ENCODE assay signal across 8 mouse cellular contexts in genomic region chr8:117898015-117898414, GRCm38 (mm10).
DNase-seq lines count a peak whose midpoint lies in the region; ATAC-seq and TF ChIP-seq lines count a peak whose summit lies in the region.

No protein-coding gene starts in this region.

- no peak for ATAC-seq in heart, embryonic 12.5 days (ENCODE audit: insufficient number of reproducible peaks, low FRiP score)
- ATAC-seq in common myeloid progenitor, adult 5-6 weeks (replicated peaks; ENCODE audit: low read depth, poor library complexity, severe bottlenecking) = 0 out of 2 replicates have a peak, but pooled peaks have one; percentile 25
- no peak for ATAC-seq in intestine, postnatal 0 days
- ATAC-seq in stomach, postnatal 0 days (ENCODE audit: low FRiP score, low TSS enrichment) = no peak

- H3K27ac ChIP-seq in heart, adult 2 months = no peak overlapping the region
- no peak overlapping the region for H3K27ac ChIP-seq in heart, embryonic 12.5 days (ENCODE audit: poor library complexity, severe bottlenecking)
- H3K27ac ChIP-seq in intestine, postnatal 0 days (ENCODE audit: low read depth, low read length) = no peak overlapping the region
- H3K27ac ChIP-seq in stomach, postnatal 0 days (replicated peaks) = no peak overlapping the region

- no peak overlapping the region for H3K9ac ChIP-seq in heart, adult 2 months (ENCODE audit: low read depth, low read length)
- H3K9ac ChIP-seq in heart, embryonic 12.5 days = no peak overlapping the region
- no peak overlapping the region for H3K9ac ChIP-seq in intestine, postnatal 0 days (ENCODE audit: low read depth, low read length)
- no peak overlapping the region for H3K9ac ChIP-seq in stomach, postnatal 0 days (ENCODE audit: low read length)

- H3K79me2 ChIP-seq in heart, adult 2 months (replicated peaks; ENCODE audit: control insufficient read depth, insufficient read depth, low read length) = no peaks in the 10 kb centered on the region

- H3K27me3 ChIP-seq in heart, adult 2 months (ENCODE audit: control insufficient read depth, insufficient read depth, low read length) = no peaks in the 10 kb centered on the region
- no peaks in the 10 kb centered on the region for H3K27me3 ChIP-seq in heart, embryonic 12.5 days (replicated peaks)
- H3K27me3 ChIP-seq in intestine, postnatal 0 days (replicated peaks; ENCODE audit: control insufficient read depth, insufficient read depth, low read length) = no peaks in the 10 kb centered on the region
- H3K27me3 ChIP-seq in stomach, postnatal 0 days (ENCODE audit: control insufficient read depth, insufficient read depth, low read length) = no peaks in the 10 kb centered on the region

- intact Hi-C loops in heart, adult 2 months (cut with DNase I) = loop anchor here (5.0 kb wide), 1 partner anchor 339 kb away; no protein-coding TSS in a partner anchor

- 76% methylated on average over 5 of the region's 5 CpGs for WGBS in heart, adult 2 months
- 68% methylated on average over 5 of the region's 5 CpGs for WGBS in heart, embryonic 12.5 days
- 79% methylated on average over 5 of the region's 5 CpGs for WGBS in intestine, postnatal 0 days
- WGBS in stomach, postnatal 0 days = 73% methylated on average over 5 of the region's 5 CpGs

- TF ChIP-seq POLR2A in heart, adult 2 months (IDR thresholded peaks at IDR 0.05; ENCODE audit: insufficient read depth, low read depth, low read length) = no peak

- TF ChIP-seq CTCF in heart, adult 2 months (IDR thresholded peaks at IDR 0.05) = peak; percentile 66
- peak; percentile 71 for TF ChIP-seq CTCF in intestine, postnatal 0 days (IDR thresholded peaks at IDR 0.05; ENCODE audit: low read depth)
- peak; percentile 72 for TF ChIP-seq CTCF in stomach, postnatal 0 days (IDR thresholded peaks at IDR 0.05; ENCODE audit: low read depth)

- no peak overlapping the region for H3K4me3 ChIP-seq in heart, adult 2 months
- no peak overlapping the region for H3K4me3 ChIP-seq in heart, embryonic 12.5 days
- H3K4me3 ChIP-seq in intestine, postnatal 0 days (ENCODE audit: low read depth, low read length) = no peak overlapping the region
- H3K4me3 ChIP-seq in stomach, postnatal 0 days (ENCODE audit: low read depth, low read length) = no peak overlapping the region

- no peaks in the 10 kb centered on the region for H3K4me1 ChIP-seq in heart, adult 2 months (ENCODE audit: control insufficient read depth, insufficient read depth, low read length)
- no peaks in the 10 kb centered on the region for H3K4me1 ChIP-seq in heart, embryonic 12.5 days (replicated peaks)
- H3K4me1 ChIP-seq in intestine, postnatal 0 days (replicated peaks; ENCODE audit: control insufficient read depth, insufficient read depth, low read length) = no peaks in the 10 kb centered on the region
- no peaks in the 10 kb centered on the region for H3K4me1 ChIP-seq in stomach, postnatal 0 days (replicated peaks; ENCODE audit: control insufficient read depth, insufficient read depth)

- peak in 1 of 2 experiments; percentile 5 for DNase-seq in heart, adult 2 months
- DNase-seq in right cerebral cortex, postnatal 10 days (ENCODE audit: low spot score in 2 of 2) = peak; percentile 36 to 47
- DNase-seq in right cerebral cortex, postnatal 25 days = no peak
- peak; percentile 22 for DNase-seq in stomach, postnatal 0 days (ENCODE audit: low spot score)
- DNase-seq in spleen, postnatal 36 days (ENCODE audit: low spot score in 2 of 2) = no peak

- no peak overlapping the region for H3K4me2 ChIP-seq in heart, embryonic 12.5 days
- no peak overlapping the region for H3K4me2 ChIP-seq in intestine, postnatal 0 days (replicated peaks; ENCODE audit: low read depth)
- no peak overlapping the region for H3K4me2 ChIP-seq in stomach, postnatal 0 days (replicated peaks; ENCODE audit: low read depth)

- H3K9me3 ChIP-seq in heart, embryonic 12.5 days (replicated peaks) = peaks cover 2% of the 10 kb centered on the region; the same call in 1 of the 2 replicates
- no peaks in the 10 kb centered on the region for H3K9me3 ChIP-seq in intestine, postnatal 0 days (ENCODE audit: control insufficient read depth)
- H3K9me3 ChIP-seq in stomach, postnatal 0 days (ENCODE audit: control insufficient read depth, low read length) = no peaks in the 10 kb centered on the region

- no peaks in the 10 kb centered on the region for H3K36me3 ChIP-seq in heart, adult 2 months (ENCODE audit: control insufficient read depth, insufficient read depth, low read length)
- no peaks in the 10 kb centered on the region for H3K36me3 ChIP-seq in heart, embryonic 12.5 days
- no peaks in the 10 kb centered on the region for H3K36me3 ChIP-seq in intestine, postnatal 0 days (ENCODE audit: control insufficient read depth, insufficient read depth)
- no peaks in the 10 kb centered on the region for H3K36me3 ChIP-seq in stomach, postnatal 0 days (ENCODE audit: control insufficient read depth, insufficient read depth, low read length)

- no peak for TF ChIP-seq EP300 in heart, adult 2 months (IDR thresholded peaks at IDR 0.05; ENCODE audit: insufficient read depth, low read depth, low read length)
- TF ChIP-seq EP300 in stomach, postnatal 0 days (optimal IDR thresholded peaks at IDR 0.05) = no peak

Comparison
In these comparisons a context has a peak if more than half of its experiments do, and no peak if none do; other contexts are left out.
1. DNase-seq: peak in right cerebral cortex, postnatal 10 days (2 of 2) and stomach, postnatal 0 days (single experiment); none in right cerebral cortex, postnatal 25 days (single experiment) and spleen, postnatal 36 days (0 of 2).
2. Peak in every context shown above with its lines, with median percentiles within 50 percentile points of each other: CTCF ChIP-seq.